ENCODE assay signal across 12 mouse cellular contexts in the genomic region with DNA sequence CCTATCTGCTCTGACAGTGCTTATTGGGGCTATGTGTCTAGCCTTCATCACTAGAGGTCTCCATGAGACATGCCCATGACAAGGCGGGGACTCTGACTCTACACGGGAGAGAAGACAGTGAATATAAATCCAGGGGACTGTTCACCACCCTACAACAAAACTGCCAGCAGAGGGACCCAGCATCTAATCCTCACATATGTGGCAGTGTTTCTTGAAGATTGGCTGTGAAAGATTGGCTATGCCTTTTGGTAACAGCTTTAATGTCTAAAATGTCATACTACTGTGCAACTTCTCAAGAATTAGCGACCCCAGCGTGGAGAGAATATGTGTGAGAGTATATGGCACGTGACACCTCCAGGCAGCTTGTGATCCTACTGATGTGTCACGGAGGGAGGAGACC.
DNase-seq lines count a peak whose midpoint lies in the region; ATAC-seq lines count a peak whose summit lies in the region.
"Had no signal": no experiment of that assay in that cellular context is flagged by ENCODE, and none has a peak within 500 bp of the region (broad histone marks: within the 10 kb centered on the region; RNA-seq: fewer than 3 reads in every experiment).

No protein-coding gene starts in this region.

- H3K27ac ChIP-seq in hindbrain, embryonic 11.5 days (ENCODE audit: low read depth, low read length) = no peak overlapping the region
- no peak overlapping the region for H3K27ac ChIP-seq in hindbrain, embryonic 12.5 days
- H3K27ac ChIP-seq in embryonic facial prominence, embryonic 14.5 days (replicated peaks; ENCODE audit: low read depth, low read length) = no peak overlapping the region
- H3K27ac ChIP-seq in midbrain, embryonic 13.5 days = no peak overlapping the region
- H3K27ac ChIP-seq: forebrain, embryonic 10.5 days; limb, embryonic 15.5 days had no signal

- H3K27me3 ChIP-seq in hindbrain, embryonic 11.5 days (ENCODE audit: control insufficient read depth, insufficient read depth, low read length) = no peaks in the 10 kb centered on the region
- H3K27me3 ChIP-seq in hindbrain, embryonic 12.5 days = no peaks in the 10 kb centered on the region
- H3K27me3 ChIP-seq in embryonic facial prominence, embryonic 14.5 days (replicated peaks; ENCODE audit: control insufficient read depth, insufficient read depth, low read length) = no peaks in the 10 kb centered on the region
- H3K27me3 ChIP-seq in midbrain, embryonic 13.5 days = no peaks in the 10 kb centered on the region
- H3K27me3 ChIP-seq: limb, embryonic 15.5 days had no signal

- H3K4me1 ChIP-seq in hindbrain, embryonic 11.5 days (replicated peaks; ENCODE audit: control insufficient read depth, insufficient read depth, low read length) = no peaks in the 10 kb centered on the region
- no peaks in the 10 kb centered on the region for H3K4me1 ChIP-seq in hindbrain, embryonic 12.5 days
- no peaks in the 10 kb centered on the region for H3K4me1 ChIP-seq in embryonic facial prominence, embryonic 14.5 days (ENCODE audit: control insufficient read depth, insufficient read depth, low read length)
- H3K4me1 ChIP-seq in midbrain, embryonic 13.5 days (replicated peaks) = peaks cover 4% of the 10 kb centered on the region; the same call in 1 of the 2 replicates
- H3K4me1 ChIP-seq: limb, embryonic 15.5 days had no signal

- H3K9ac ChIP-seq in hindbrain, embryonic 11.5 days (ENCODE audit: low read depth, low read length) = no peak overlapping the region
- no peak overlapping the region for H3K9ac ChIP-seq in hindbrain, embryonic 12.5 days
- H3K9ac ChIP-seq in embryonic facial prominence, embryonic 14.5 days (ENCODE audit: low read depth, low read length) = no peak overlapping the region
- no peak overlapping the region for H3K9ac ChIP-seq in midbrain, embryonic 13.5 days (replicated peaks)
- H3K9ac ChIP-seq: limb, embryonic 15.5 days had no signal

- no peaks in the 10 kb centered on the region for H3K9me3 ChIP-seq in hindbrain, embryonic 11.5 days (ENCODE audit: control insufficient read depth, low read length)
- no peaks in the 10 kb centered on the region for H3K9me3 ChIP-seq in hindbrain, embryonic 12.5 days (replicated peaks)
- H3K9me3 ChIP-seq in embryonic facial prominence, embryonic 14.5 days (ENCODE audit: control insufficient read depth, low read length) = 0 out of 2 replicates have a peak, but pooled peaks cover 4% of the 10 kb centered on the region
- H3K9me3 ChIP-seq in midbrain, embryonic 13.5 days = no peaks in the 10 kb centered on the region
- H3K9me3 ChIP-seq: forebrain, embryonic 10.5 days; limb, embryonic 15.5 days had no signal

- H3K36me3 ChIP-seq in hindbrain, embryonic 11.5 days (ENCODE audit: control insufficient read depth, insufficient read depth, low read length) = no peaks in the 10 kb centered on the region
- no peaks in the 10 kb centered on the region for H3K36me3 ChIP-seq in hindbrain, embryonic 12.5 days
- no peaks in the 10 kb centered on the region for H3K36me3 ChIP-seq in embryonic facial prominence, embryonic 14.5 days (ENCODE audit: control insufficient read depth, insufficient read depth, low read length)
- no peaks in the 10 kb centered on the region for H3K36me3 ChIP-seq in midbrain, embryonic 13.5 days
- H3K36me3 ChIP-seq: forebrain, embryonic 10.5 days; limb, embryonic 15.5 days had no signal

- ATAC-seq in hindbrain, embryonic 11.5 days (ENCODE audit: low FRiP score) = no peak
- no peak for ATAC-seq in hindbrain, embryonic 12.5 days (ENCODE audit: low FRiP score)
- no peak for ATAC-seq in embryonic facial prominence, embryonic 14.5 days (ENCODE audit: low read depth)
- ATAC-seq in midbrain, embryonic 13.5 days = no peak
- ATAC-seq: hindbrain, embryonic 16.5 days had no signal

- H3K4me2 ChIP-seq in hindbrain, embryonic 11.5 days (replicated peaks; ENCODE audit: low read depth, low read length) = no peak overlapping the region
- no peak overlapping the region for H3K4me2 ChIP-seq in hindbrain, embryonic 12.5 days (replicated peaks)
- H3K4me2 ChIP-seq in embryonic facial prominence, embryonic 14.5 days (ENCODE audit: low read depth, low read length) = no peak overlapping the region
- H3K4me2 ChIP-seq in midbrain, embryonic 13.5 days (replicated peaks) = no peak overlapping the region
- H3K4me2 ChIP-seq: limb, embryonic 15.5 days had no signal

- WGBS in hindbrain, embryonic 11.5 days = 70% methylated on average over 6 of the region's 6 CpGs
- WGBS in hindbrain, embryonic 12.5 days = 69% methylated on average over 6 of the region's 6 CpGs
- WGBS in embryonic facial prominence, embryonic 14.5 days = 63% methylated on average over 6 of the region's 6 CpGs
- WGBS in midbrain, embryonic 13.5 days = 68% methylated on average over 6 of the region's 6 CpGs

- H3K4me3 ChIP-seq in hindbrain, embryonic 11.5 days (ENCODE audit: low read depth, low read length) = no peak overlapping the region
- no peak overlapping the region for H3K4me3 ChIP-seq in hindbrain, embryonic 12.5 days
- H3K4me3 ChIP-seq in embryonic facial prominence, embryonic 14.5 days (ENCODE audit: low read depth, low read length) = no peak overlapping the region
- H3K4me3 ChIP-seq in midbrain, embryonic 13.5 days (replicated peaks) = no peak overlapping the region
- H3K4me3 ChIP-seq: forebrain, embryonic 10.5 days; limb, embryonic 15.5 days had no signal

- DNase-seq in hindbrain, embryonic 11.5 days (ENCODE audit: low spot score) = peak; percentile 19
- DNase-seq in 3T3-L1 (ENCODE audit: low read depth, low spot score) = peak; percentile 70
- peak; percentile 22 for DNase-seq in Muller cell, postnatal 12 days (ENCODE audit: inconsistent ontology term)
- peak; percentile 33 for DNase-seq in embryonic facial prominence, embryonic 14.5 days (ENCODE audit: low spot score)
- no peak for DNase-seq in spleen, postnatal 36 days (ENCODE audit: low spot score in 2 of 2)
- no peak for DNase-seq in right cerebral cortex, postnatal 25 days
- DNase-seq: thymus, postnatal 4 days had no signal

Comparison
In these comparisons a context has a peak if more than half of its experiments do, and no peak if none do; other contexts are left out.
1. DNase-seq: peak in hindbrain, embryonic 11.5 days (single experiment), 3T3-L1 (single experiment), Muller cell, postnatal 12 days (single experiment) and embryonic facial prominence, embryonic 14.5 days (single experiment); none in spleen, postnatal 36 days (0 of 2) and right cerebral cortex, postnatal 25 days (single experiment).